Mouse (Mus musculus) Patski (cell line): Measurements from ENCODE around the gene Gm42417. TPM values are rescaled to one million over a fixed set of nuclear protein-coding genes. Genes with fewer than 3 reads are reported as not detected.
A peak's percentile ranks its signal among the peaks of the same experiment; 100 is the strongest.

Source experiments
- ATAC-seq: fragments of 100-300 bp; one replicate; pipeline ENCODE4 v1.8.0; 2021
- CTCF ChIA-PET: fragments of 350-600 bp; sonication (Branson Sonifier 250); formaldehyde crosslinking; loops from one replicate; lab custom pipeline; 2022; ENCODE audit warnings: inconsistent platforms; lab: Charles Lee
- POLR2A ChIA-PET: fragments of 350-600 bp; sonication (Branson Sonifier 250); formaldehyde crosslinking; loops from one replicate; lab custom pipeline; 2022; ENCODE audit warnings: antibody characterized with exemption, inconsistent platforms; lab: Charles Lee
- DNase-seq: peaks from one replicate; pipeline ENCODE4 v3.0.0-alpha.2; 2011; ENCODE audit warnings: low read depth, low spot score
- H3K27me3 ChIP-seq: fragments of 371-371 bp; one replicate; pipeline ENCODE4 v1.5.1; 2021
- CTCF ChIP-seq: fragments of 100-300 bp; IDR thresholded peaks from one replicate; pipeline ENCODE4 v1.5.1; 2021
- in situ Hi-C: fragments of 300-500 bp; cut with MboI; formaldehyde crosslinking; loops from 3 replicates; pipeline ENCODE4 v1.11.1; 2018; ENCODE audit warnings: low pct_unique_long_range_greater_than_20kb, mixed read lengths
- polyA plus RNA-seq: library from polyadenylated mRNA; unstranded; gene quantifications from one replicate; pipeline ENCODE4 v1.2.3, GENCODE M21; 2021

Gene Gm42417
- polyA plus RNA-seq, 1 experiment from 2014 or later = 0.68 TPM

- ATAC-seq (no peak), DNase-seq (no peak)
- in situ Hi-C loops = no loop called here
- TF ChIP-seq CTCF = no peak
- no peaks in the 10 kb centered on the region for H3K27me3 ChIP-seq
- ChIA-PET CTCF (no interaction called here), POLR2A (no interaction called here)
Observed at GRCm38 (mm10) chr1:36536397-36536728, 2.9 kb downstream of the Gm42417 start.

- TF ChIP-seq CTCF = no peak
- in situ Hi-C loops = no loop called here
- no peaks in the 10 kb centered on the region for H3K27me3 ChIP-seq
- ChIA-PET CTCF (interaction anchor here (0.9 to 1.1 kb wide), 2 partner anchors 10 to 12 kb away, joined by 3 read pairs; partner anchors contain the start of gene Ankrd39), POLR2A (no interaction called here)
- ATAC-seq (peak; percentile 29), DNase-seq (no peak)
Observed at GRCm38 (mm10) chr1:36535477-36536396, 3.5 kb downstream of the Gm42417 start.

DNA sequence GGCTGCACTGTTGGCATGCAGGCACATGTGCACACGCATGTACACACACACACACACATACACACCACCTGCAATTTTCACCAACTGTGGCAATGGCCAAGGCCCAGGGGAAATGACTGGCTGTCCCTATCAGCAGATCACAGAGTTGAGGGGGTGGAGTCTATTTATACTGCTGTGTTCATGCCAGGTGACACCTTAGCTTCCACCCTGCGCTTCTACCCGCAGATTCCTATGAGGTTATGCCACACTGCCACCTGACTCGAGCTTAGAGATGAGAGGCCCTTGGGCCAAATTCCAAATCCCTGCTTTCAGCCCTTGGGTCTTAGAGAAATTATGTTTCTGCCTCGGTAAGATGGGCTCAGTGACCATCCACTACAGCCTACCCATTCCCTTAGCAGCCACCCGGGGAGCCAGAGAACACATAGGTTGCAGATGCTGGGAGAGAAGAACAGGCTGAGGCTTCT lies 4.6 kb downstream of the Gm42417 start:
- ChIA-PET CTCF (interaction anchor here (0.9 to 1.1 kb wide), 2 partner anchors 12 to 13 kb away, joined by 3 read pairs; partner anchors contain the start of gene Ankrd39), POLR2A (interaction anchor here (0.7 kb wide), 2 partner anchors 23 to 195 kb away, joined by 3 read pairs; partner anchors contain the start of gene Sema4c)
- DNase-seq = no peak
- TF ChIP-seq CTCF = no peak
- no peaks in the 10 kb centered on the region for H3K27me3 ChIP-seq
- ATAC-seq = peak; percentile 63
- in situ Hi-C loops = no loop called here

- DNase-seq (no peak), ATAC-seq (no peak)
- no peak for TF ChIP-seq CTCF
- POLR2A ChIA-PET = interaction anchor here (0.7 kb wide), 1 partner anchor 15 kb away, joined by 3 read pairs; no protein-coding TSS in a partner anchor
- CTCF ChIA-PET = interaction anchor here (1.2 to 1.3 kb wide), 2 partner anchors 14 to 31 kb away, joined by 3 to 4 read pairs; partner anchors contain the start of gene Ankrd39
- in situ Hi-C loops = no loop called here
- H3K27me3 ChIP-seq = no peaks in the 10 kb centered on the region
Observed at GRCm38 (mm10) chr1:36533546-36533945, 5.7 kb downstream of the Gm42417 start.

DNA sequence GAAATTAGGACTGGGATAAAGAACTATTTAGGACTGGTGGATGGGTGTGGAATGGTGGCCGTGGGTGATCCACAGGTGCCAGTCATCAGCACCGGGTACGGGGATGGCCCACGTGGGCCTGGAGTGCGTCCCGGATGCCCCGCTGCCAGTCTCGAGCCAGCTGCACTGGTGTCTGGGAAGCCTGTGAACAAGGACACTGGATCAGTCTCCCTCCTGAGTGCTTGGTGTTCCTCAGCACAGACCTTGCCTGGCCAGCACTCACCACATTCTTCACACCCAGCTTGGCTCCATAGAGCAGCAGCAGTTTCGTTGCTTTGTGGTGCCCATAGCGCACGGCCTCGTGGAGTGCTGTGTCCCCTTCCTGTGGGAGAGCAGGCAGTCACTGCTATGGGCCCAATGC lies 7.8 kb downstream of the Gm42417 start:
- no peak for TF ChIP-seq CTCF
- POLR2A ChIA-PET = interaction anchor here (0.6 kb wide), 1 partner anchor 35 kb away, joined by 3 read pairs; no protein-coding TSS in a partner anchor
- ATAC-seq = no peak
- CTCF ChIA-PET = no interaction called here
- no peaks in the 10 kb centered on the region for H3K27me3 ChIP-seq
- DNase-seq = no peak
- in situ Hi-C loops = no loop called here

- no peaks in the 10 kb centered on the region for H3K27me3 ChIP-seq
- ChIA-PET CTCF (interaction anchor here (1.0 kb wide), 1 partner anchor 25 kb away, joined by 3 read pairs; no protein-coding TSS in a partner anchor), POLR2A (no interaction called here)
Observed at GRCm38 (mm10) chr1:36530962-36531361, 8.3 kb downstream of the Gm42417 start.

DNA sequence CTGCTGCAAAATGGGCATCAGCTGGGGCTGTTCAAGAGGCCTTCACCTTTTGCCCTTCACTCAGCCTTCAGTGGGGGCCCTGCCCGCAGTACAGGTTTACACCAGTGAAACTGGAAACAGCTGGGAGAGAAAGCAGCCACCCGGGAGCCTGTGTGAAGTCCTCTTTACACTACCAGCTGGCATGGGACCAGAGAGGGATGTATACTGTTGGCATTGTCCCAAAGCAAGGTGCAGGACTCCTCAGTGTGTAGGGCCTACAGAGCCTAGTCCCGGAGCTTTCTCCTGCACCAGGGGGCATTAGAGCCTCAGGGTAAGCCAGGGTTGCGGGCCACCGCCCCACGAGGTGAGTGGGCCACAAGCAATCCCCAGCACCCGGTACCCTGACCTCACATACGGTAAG lies 8.7 kb downstream of the Gm42417 start:
- CTCF ChIA-PET = interaction anchor here (1.0 kb wide), 1 partner anchor 25 kb away, joined by 3 read pairs; no protein-coding TSS in a partner anchor
- no peak for TF ChIP-seq CTCF
- no peak for DNase-seq
- in situ Hi-C loops = no loop called here
- ATAC-seq = no peak
- no peaks in the 10 kb centered on the region for H3K27me3 ChIP-seq
- POLR2A ChIA-PET = no interaction called here

More at GRCm38 (mm10) chr1:36530962-36531361, 8.3 kb downstream of the Gm42417 start:
- in situ Hi-C loops = no loop called here
- no peak for DNase-seq
- no peak for ATAC-seq
- no peak for TF ChIP-seq CTCF

- ATAC-seq (no peak), DNase-seq (no peak)
- ChIA-PET POLR2A (no interaction called here), CTCF (interaction anchor here (1.0 kb wide), 1 partner anchor 26 kb away, joined by 3 read pairs; no protein-coding TSS in a partner anchor)
- in situ Hi-C loops = no loop called here
- TF ChIP-seq CTCF = no peak
- H3K27me3 ChIP-seq = no peaks in the 10 kb centered on the region
Observed at GRCm38 (mm10) chr1:36529875-36530274, 9.4 kb downstream of the Gm42417 start.

DNA sequence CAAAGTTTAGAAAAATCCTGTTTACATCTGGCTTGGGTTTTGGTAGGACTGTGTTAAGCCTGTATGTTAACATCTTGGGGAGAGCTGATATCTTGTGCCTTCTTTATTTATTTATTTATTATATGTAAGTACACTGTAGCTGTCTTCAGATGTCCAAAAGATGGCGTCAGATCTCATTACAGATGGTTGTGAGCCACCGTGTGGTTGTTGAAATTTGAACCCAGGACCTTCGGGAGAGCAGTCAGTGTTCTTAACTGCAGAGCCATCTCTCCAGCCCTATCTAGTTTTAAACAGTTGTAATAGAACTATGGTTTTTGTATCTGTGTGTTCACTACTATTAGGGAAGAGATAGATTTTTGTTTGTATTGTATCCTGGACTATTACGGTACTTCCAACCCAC lies 10.0 kb downstream of the Gm42417 start:
- no peaks in the 10 kb centered on the region for H3K27me3 ChIP-seq
- TF ChIP-seq CTCF = no peak
- in situ Hi-C loops = no loop called here
- no peak for DNase-seq
- ChIA-PET CTCF (no interaction called here), POLR2A (no interaction called here)
- ATAC-seq = no peak

DNA sequence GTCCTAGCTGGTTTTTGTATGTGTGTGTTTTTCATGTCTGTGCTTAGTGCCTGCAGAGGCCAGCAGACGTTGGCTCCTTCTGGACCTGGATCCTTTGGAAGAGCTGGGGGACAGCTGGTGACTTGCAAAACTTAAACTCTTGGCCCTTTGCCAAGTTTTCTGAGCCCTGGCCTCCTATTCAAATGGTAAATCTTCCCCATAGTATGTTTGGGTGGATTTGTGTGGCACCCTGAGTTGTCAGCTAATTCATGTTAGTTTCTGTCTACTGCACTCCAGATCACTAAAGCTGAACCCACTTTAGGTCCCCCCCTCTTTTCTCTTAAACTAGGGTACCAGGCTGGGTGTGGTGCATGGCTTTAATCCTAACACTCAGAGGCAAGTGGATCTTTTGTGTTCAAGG lies 10.9 kb downstream of the Gm42417 start:
- no peak for TF ChIP-seq CTCF
- no peaks in the 10 kb centered on the region for H3K27me3 ChIP-seq
- ATAC-seq = no peak
- DNase-seq = no peak
- in situ Hi-C loops = no loop called here
- ChIA-PET POLR2A (no interaction called here), CTCF (no interaction called here)

- CTCF ChIA-PET = no interaction called here
- POLR2A ChIA-PET = no interaction called here
- no peak for DNase-seq
- no peak for TF ChIP-seq CTCF
- in situ Hi-C loops = no loop called here
- no peaks in the 10 kb centered on the region for H3K27me3 ChIP-seq
- no peak for ATAC-seq
Observed at GRCm38 (mm10) chr1:36526903-36527302, 12.3 kb downstream of the Gm42417 start.
